ENCODE assay signal across 11 mouse cellular contexts in the genomic region with DNA sequence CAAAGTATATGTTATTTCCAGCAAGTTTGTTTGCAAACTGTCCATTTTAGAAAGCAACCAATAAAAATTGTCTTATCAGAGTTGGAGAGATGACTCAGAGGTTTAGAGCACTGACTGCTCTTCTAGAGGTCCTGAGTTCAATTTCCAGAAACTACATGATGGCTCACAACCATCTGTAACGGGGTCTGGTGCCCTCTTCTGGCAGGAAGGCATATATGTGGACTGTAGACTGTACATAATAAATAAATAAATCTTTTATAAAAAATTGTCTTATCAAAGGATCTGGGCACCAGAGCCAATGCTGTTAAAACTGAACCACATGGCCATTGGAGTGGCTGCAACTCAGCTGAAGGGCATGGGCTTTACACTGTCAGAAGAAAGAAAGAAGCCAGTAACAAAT. TPM values are rescaled to one million over a fixed set of nuclear protein-coding genes. Genes with fewer than 3 reads are reported as not detected.
DNase-seq lines count a peak whose midpoint lies in the region; ATAC-seq and TF ChIP-seq lines count a peak whose summit lies in the region.
"Had no signal": no experiment of that assay in that cellular context is flagged by ENCODE, and none has a peak within 500 bp of the region (broad histone marks: within the 10 kb centered on the region; RNA-seq: fewer than 3 reads in every experiment).

No protein-coding gene starts in this region.

- no peaks in the 10 kb centered on the region for H3K9me3 ChIP-seq in liver, embryonic 12.5 days (replicated peaks)
- no peaks in the 10 kb centered on the region for H3K9me3 ChIP-seq in stomach, postnatal 0 days (ENCODE audit: control insufficient read depth, low read length)
- H3K9me3 ChIP-seq in forebrain, embryonic 14.5 days (replicated peaks; ENCODE audit: control insufficient read depth, low read length), result no peaks in the 10 kb centered on the region
- H3K9me3 ChIP-seq: embryonic facial prominence, embryonic 13.5 days; limb, embryonic 15.5 days had no signal

- WGBS in liver, embryonic 12.5 days (ENCODE audit: insufficient replicate concordance), result 80% methylated on average over 1 of the region's 1 CpGs
- 77% methylated on average over 1 of the region's 1 CpGs for WGBS in stomach, postnatal 0 days
- WGBS in forebrain, embryonic 14.5 days, result 80% methylated on average over 1 of the region's 1 CpGs

- H3K4me3 ChIP-seq in liver, embryonic 12.5 days, result no peak overlapping the region
- no peak overlapping the region for H3K4me3 ChIP-seq in stomach, postnatal 0 days (ENCODE audit: low read depth, low read length)
- no peak overlapping the region for H3K4me3 ChIP-seq in forebrain, embryonic 14.5 days (ENCODE audit: low read depth, low read length)
- H3K4me3 ChIP-seq: embryonic facial prominence, embryonic 13.5 days; limb, embryonic 15.5 days had no signal

- no peak overlapping the region for H3K27ac ChIP-seq in liver, embryonic 12.5 days
- H3K27ac ChIP-seq in stomach, postnatal 0 days (replicated peaks), result no peak overlapping the region
- no peak overlapping the region for H3K27ac ChIP-seq in forebrain, embryonic 14.5 days (ENCODE audit: low read depth, low read length)
- H3K27ac ChIP-seq: embryonic facial prominence, embryonic 13.5 days; limb, embryonic 15.5 days had no signal

- DNase-seq in cerebellum, adult 18-20 months, result peak; percentile 18
- DNase-seq in cerebellum, postnatal 36 days, result no peak
- DNase-seq in liver, result peak; percentile 16
- DNase-seq in stomach, postnatal 0 days (ENCODE audit: low spot score), result no peak
- no peak for DNase-seq in ovary, postnatal 14 days (ENCODE audit: low spot score)
- DNase-seq in forebrain, embryonic 14.5 days (ENCODE audit: low spot score), result no peak

- no peak for TF ChIP-seq EP300 in stomach, postnatal 0 days (optimal IDR thresholded peaks at IDR 0.05)

- no peak for ATAC-seq in liver, embryonic 12.5 days
- ATAC-seq in common myeloid progenitor, adult 5-6 weeks (replicated peaks; ENCODE audit: low read depth, poor library complexity, severe bottlenecking), result peak; percentile 77
- ATAC-seq in stomach, postnatal 0 days (ENCODE audit: low FRiP score, low TSS enrichment), result no peak
- no peak for ATAC-seq in forebrain, embryonic 14.5 days

- H3K4me2 ChIP-seq in liver, embryonic 12.5 days, result no peak overlapping the region
- H3K4me2 ChIP-seq in stomach, postnatal 0 days (replicated peaks; ENCODE audit: low read depth), result no peak overlapping the region
- H3K4me2 ChIP-seq in forebrain, embryonic 14.5 days (ENCODE audit: low read length), result no peak overlapping the region
- H3K4me2 ChIP-seq: embryonic facial prominence, embryonic 13.5 days; limb, embryonic 15.5 days had no signal

- no peak overlapping the region for H3K9ac ChIP-seq in liver, embryonic 12.5 days
- H3K9ac ChIP-seq in stomach, postnatal 0 days (ENCODE audit: low read length), result no peak overlapping the region
- no peak overlapping the region for H3K9ac ChIP-seq in forebrain, embryonic 14.5 days (ENCODE audit: low read length)
- H3K9ac ChIP-seq: embryonic facial prominence, embryonic 13.5 days; limb, embryonic 15.5 days had no signal

- no peaks in the 10 kb centered on the region for H3K27me3 ChIP-seq in liver, embryonic 12.5 days (replicated peaks)
- no peaks in the 10 kb centered on the region for H3K27me3 ChIP-seq in stomach, postnatal 0 days (ENCODE audit: control insufficient read depth, insufficient read depth, low read length)
- no peaks in the 10 kb centered on the region for H3K27me3 ChIP-seq in forebrain, embryonic 14.5 days (replicated peaks; ENCODE audit: control insufficient read depth, insufficient read depth, low read length)
- H3K27me3 ChIP-seq: embryonic facial prominence, embryonic 13.5 days; limb, embryonic 15.5 days had no signal

- H3K4me1 ChIP-seq in liver, embryonic 12.5 days, result no peaks in the 10 kb centered on the region
- H3K4me1 ChIP-seq in stomach, postnatal 0 days (replicated peaks; ENCODE audit: control insufficient read depth, insufficient read depth), result no peaks in the 10 kb centered on the region
- H3K4me1 ChIP-seq in forebrain, embryonic 14.5 days (ENCODE audit: control insufficient read depth, insufficient read depth, low read length), result no peaks in the 10 kb centered on the region
- H3K4me1 ChIP-seq: embryonic facial prominence, embryonic 13.5 days; limb, embryonic 15.5 days had no signal

- peaks cover 76% of the 10 kb centered on the region for H3K36me3 ChIP-seq in liver, embryonic 12.5 days
- peaks cover 20% of the 10 kb centered on the region for H3K36me3 ChIP-seq in stomach, postnatal 0 days (ENCODE audit: control insufficient read depth, insufficient read depth, low read length)
- H3K36me3 ChIP-seq in forebrain, embryonic 14.5 days (ENCODE audit: control insufficient read depth, insufficient read depth, low read length), result peaks cover 36% of the 10 kb centered on the region

- peak; percentile 65 for TF ChIP-seq CTCF in stomach, postnatal 0 days (IDR thresholded peaks at IDR 0.05; ENCODE audit: low read depth)

RNA-seq across cellular contexts. Expression of gene Cdadc1, which starts 7.1 kb away (rescaled TPM):
- polyA plus RNA-seq in liver, embryonic 12.5 days (2016; fragmentation: Nextera tagmentation; extraction: Ambion mirVana), result 20.2 and 23.1 TPM in 2 replicates
- total RNA-seq in common myeloid progenitor, adult 5-6 weeks (2017), result 18.4 and 25.2 TPM in 2 replicates
- polyA plus RNA-seq in stomach, postnatal 0 days (2015; fragmentation: Nextera tagmentation; extraction: Ambion mirVana), result 24.2 and 25.1 TPM in 2 replicates
- polyA plus RNA-seq in forebrain, embryonic 14.5 days (2014; fragmentation: Nextera tagmentation; extraction: Ambion mirVana), result 33.0 and 35.7 TPM in 2 replicates

RNA-seq across cellular contexts. Expression of gene Shisa2, which starts 34.5 kb away (rescaled TPM):
- polyA plus RNA-seq in liver, embryonic 12.5 days (2016; fragmentation: Nextera tagmentation; extraction: Ambion mirVana), result 3.0 and 3.6 TPM in 2 replicates
- 0.39 and 0.87 TPM in 2 replicates for total RNA-seq in common myeloid progenitor, adult 5-6 weeks (2017)
- 4.4 and 4.8 TPM in 2 replicates for polyA plus RNA-seq in stomach, postnatal 0 days (2015; fragmentation: Nextera tagmentation; extraction: Ambion mirVana)
- 17.2 and 17.6 TPM in 2 replicates for polyA plus RNA-seq in forebrain, embryonic 14.5 days (2014; fragmentation: Nextera tagmentation; extraction: Ambion mirVana)
- total RNA-seq: neutrophil, adult 5-6 weeks had no signal

Comparison
In these comparisons a context has a peak if more than half of its experiments do, and no peak if none do; other contexts are left out.
1. DNase-seq: peak in cerebellum, adult 18-20 months (2 of 2) and liver (single experiment); none in cerebellum, postnatal 36 days (0 of 2), stomach, postnatal 0 days (single experiment), ovary, postnatal 14 days (single experiment) and forebrain, embryonic 14.5 days (single experiment).